Mouse (Mus musculus) kidney, embryonic 16.5 days (tissue): ENCODE data around the gene Fam71d. TPM values are rescaled to one million over a fixed set of nuclear protein-coding genes. Genes with fewer than 3 reads are reported as not detected.

Source experiments
- ATAC-seq: fragments of 200-750 bp; cut with Nextera tagmentation; 2 replicates; pipeline ENCODE4 v1.8.0; 2017; ENCODE audit warnings: moderate TSS enrichment; ENCODE audit not compliant: low FRiP score, low TSS enrichment
- H3K27ac ChIP-seq: fragments of 300-500 bp; sonication (generic); 2 replicates; pipeline ENCODE4 v1.5.1; 2014; ENCODE audit warnings: low read length
- H3K27me3 ChIP-seq: fragments of 300-500 bp; sonication (generic); 2 replicates; pipeline ENCODE4 v1.6.1; 2014; ENCODE audit warnings: low read length, control low read depth, mixed read lengths; ENCODE audit not compliant: insufficient read depth
- H3K36me3 ChIP-seq: fragments of 300-500 bp; sonication (generic); 2 replicates; pipeline ENCODE4 v1.6.1; 2014; ENCODE audit warnings: low read length, control low read depth, mixed read lengths; ENCODE audit not compliant: insufficient read depth
- H3K4me1 ChIP-seq: fragments of 300-500 bp; sonication (generic); 2 replicates; pipeline ENCODE4 v1.6.1; 2014; ENCODE audit warnings: low read length, control low read depth, mixed read lengths; ENCODE audit not compliant: insufficient read depth
- H3K4me2 ChIP-seq: fragments of 300-500 bp; sonication (generic); replicated peaks from 2 replicates; pipeline ENCODE4 v1.6.1; 2014; ENCODE audit warnings: low read depth, low read length
- H3K4me3 ChIP-seq: fragments of 300-500 bp; sonication (generic); 2 replicates; pipeline ENCODE4 v1.5.1; 2014; ENCODE audit warnings: mild to moderate bottlenecking, low read length
- H3K9ac ChIP-seq: fragments of 300-500 bp; sonication (generic); replicated peaks from 2 replicates; pipeline ENCODE4 v1.6.1; 2014; ENCODE audit warnings: low read length
- H3K9me3 ChIP-seq: fragments of 300-500 bp; sonication (generic); 2 replicates; pipeline ENCODE4 v1.6.1; 2016; ENCODE audit warnings: low read length, control low read depth
- WGBS: fragments of 180-500 bp; shearing (Covaris S2); extraction: QIAGEN DNeasy Blood & Tissue Kit; methylation state at CpG from one replicate; pipeline ENCODE4 v1.1.7; 2014; 5-methylcytosine and 5-hydroxymethylcytosine counted together
- polyA plus RNA-seq: library from polyadenylated mRNA; unstranded; fragments of >200 nt; fragmentation: Nextera tagmentation; extraction: Ambion mirVana; gene quantifications from 2 replicates; pipeline ENCODE4 v1.2.1, GENCODE M21; 2015

Gene Fam71d
- polyA plus RNA-seq, 1 experiment from 2014 or later: not detected

GRCm38 (mm10) chr12:78693281-78693680 lies 1.9 kb downstream of the Fam71d start:
- no peaks in the 10 kb centered on the region for H3K36me3 ChIP-seq
- ATAC-seq: no peak
- no peak overlapping the region for H3K9ac ChIP-seq
- no peaks in the 10 kb centered on the region for H3K27me3 ChIP-seq
- H3K9me3 ChIP-seq: no peaks in the 10 kb centered on the region
- H3K4me2 ChIP-seq: no peak overlapping the region
- H3K27ac ChIP-seq: no peak overlapping the region
- no peak overlapping the region for H3K4me3 ChIP-seq
- no peaks in the 10 kb centered on the region for H3K4me1 ChIP-seq
- WGBS: 83% methylated on average over 2 of the region's 2 CpGs

- no peaks in the 10 kb centered on the region for H3K4me1 ChIP-seq
- no peak overlapping the region for H3K27ac ChIP-seq
- H3K4me2 ChIP-seq: no peak overlapping the region
- no peaks in the 10 kb centered on the region for H3K9me3 ChIP-seq
- no peak overlapping the region for H3K9ac ChIP-seq
- no peaks in the 10 kb centered on the region for H3K36me3 ChIP-seq
- WGBS: 77% methylated on average over 2 of the region's 2 CpGs
- no peak overlapping the region for H3K4me3 ChIP-seq
- no peak for ATAC-seq
- H3K27me3 ChIP-seq: no peaks in the 10 kb centered on the region
Measured at GRCm38 (mm10) chr12:78717783-78718182, 26.4 kb downstream of the Fam71d start.

- peak; percentile 69; the same call in 1 of the 2 replicates for ATAC-seq
- Histone ChIP-seq H3K4me2 (no peak overlapping the region), H3K27ac (no peak overlapping the region), H3K27me3 (no peaks in the 10 kb centered on the region), H3K36me3 (no peaks in the 10 kb centered on the region), H3K4me1 (no peaks in the 10 kb centered on the region), H3K4me3 (no peak overlapping the region), H3K9me3 (no peaks in the 10 kb centered on the region), H3K9ac (no peak overlapping the region)
- WGBS: 43% methylated on average over 4 of the region's 4 CpGs
Measured at GRCm38 (mm10) chr12:78727723-78728122, 36.4 kb downstream of the Fam71d start.

- ATAC-seq: no peak
- Histone ChIP-seq H3K36me3 (no peaks in the 10 kb centered on the region), H3K4me1 (no peaks in the 10 kb centered on the region), H3K27me3 (no peaks in the 10 kb centered on the region), H3K9ac (no peak overlapping the region), H3K9me3 (no peaks in the 10 kb centered on the region), H3K27ac (no peak overlapping the region), H3K4me2 (no peak overlapping the region), H3K4me3 (no peak overlapping the region)
- 58% methylated on average over 2 of the region's 2 CpGs for WGBS
Measured at GRCm38 (mm10) chr12:78739633-78740032, 48.3 kb downstream of the Fam71d start.

- WGBS: 84% methylated on average over 2 of the region's 2 CpGs
- no peaks in the 10 kb centered on the region for H3K9me3 ChIP-seq
- H3K4me2 ChIP-seq: no peak overlapping the region
- H3K36me3 ChIP-seq: no peaks in the 10 kb centered on the region
- no peak for ATAC-seq
- no peak overlapping the region for H3K27ac ChIP-seq
- H3K4me1 ChIP-seq: no peaks in the 10 kb centered on the region
- H3K27me3 ChIP-seq: no peaks in the 10 kb centered on the region
- no peak overlapping the region for H3K9ac ChIP-seq
- H3K4me3 ChIP-seq: no peak overlapping the region
Measured at GRCm38 (mm10) chr12:78740289-78740688, 49.0 kb downstream of the Fam71d start.

- peaks cover 3% of the 10 kb centered on the region for H3K27me3 ChIP-seq
- H3K4me3 ChIP-seq: no peak overlapping the region
- H3K9me3 ChIP-seq: no peaks in the 10 kb centered on the region
- ATAC-seq: no peak
- WGBS: 73% methylated on average over 6 of the region's 6 CpGs
- H3K9ac ChIP-seq: no peak overlapping the region
- H3K36me3 ChIP-seq: no peaks in the 10 kb centered on the region
- no peak overlapping the region for H3K27ac ChIP-seq
- H3K4me2 ChIP-seq: no peak overlapping the region
- H3K4me1 ChIP-seq: 0 out of 2 replicates have a peak, but pooled peaks cover 5% of the 10 kb centered on the region
Measured at GRCm38 (mm10) chr12:78746226-78746625, 54.9 kb downstream of the Fam71d start.

GRCm38 (mm10) chr12:78747406-78747805 lies 56.1 kb downstream of the Fam71d start:
- H3K4me2 ChIP-seq: peak overlapping the region; percentile 99; the same call in 1 of the 2 replicates

GRCm38 (mm10) chr12:78748113-78748512 lies 56.8 kb downstream of the Fam71d start:
- Histone ChIP-seq H3K4me2 (peak overlapping the region; percentile 99), H3K4me1 (0 out of 2 replicates have a peak, but pooled peaks cover 5% of the 10 kb centered on the region), H3K27ac (peak overlapping the region; percentile 81), H3K9ac (peak overlapping the region; percentile 85), H3K4me3 (peak overlapping the region; percentile 83), H3K27me3 (peaks cover 3% of the 10 kb centered on the region), H3K9me3 (no peaks in the 10 kb centered on the region), H3K36me3 (no peaks in the 10 kb centered on the region)
- ATAC-seq: peak; percentile 28
- 0% methylated on average over 10 of the region's 10 CpGs for WGBS

More at GRCm38 (mm10) chr12:78747406-78747805, 56.1 kb downstream of the Fam71d start:
- H3K9me3 ChIP-seq: no peaks in the 10 kb centered on the region
- no peak overlapping the region for H3K9ac ChIP-seq
- peaks cover 3% of the 10 kb centered on the region for H3K27me3 ChIP-seq
- WGBS: 76% methylated on average over 1 of the region's 1 CpGs
- no peak for ATAC-seq
- H3K27ac ChIP-seq: no peak overlapping the region
- no peak overlapping the region for H3K4me3 ChIP-seq
- 0 out of 2 replicates have a peak, but pooled peaks cover 5% of the 10 kb centered on the region for H3K4me1 ChIP-seq
- no peaks in the 10 kb centered on the region for H3K36me3 ChIP-seq

- under 1% methylated on average over 77 of the region's 98 CpGs for WGBS
- H3K36me3 ChIP-seq: no peaks in the 10 kb centered on the region
- H3K9ac ChIP-seq: peak within 1 kb of the TSS; percentile 94
- peak; percentile 100 for ATAC-seq
- H3K4me2 ChIP-seq: peak within 1 kb of the TSS; percentile 99
- H3K9me3 ChIP-seq: no peaks in the 10 kb centered on the region
- H3K4me3 ChIP-seq: peak within 1 kb of the TSS; percentile 83
- H3K27ac ChIP-seq: peak within 1 kb of the TSS; percentile 97
- H3K27me3 ChIP-seq: peaks cover 3% of the 10 kb centered on the region
- 0 out of 2 replicates have a peak, but pooled peaks cover 5% of the 10 kb centered on the region for H3K4me1 ChIP-seq
Measured at GRCm38 (mm10) chr12:78748557-78749377, 57.4 kb downstream of the Fam71d start, which contains the start of gene Mpp5. Mpp5 (plus strand) TSS chr12:78748907.

GRCm38 (mm10) chr12:78749378-78749801 lies 58.1 kb downstream of the Fam71d start:
- Histone ChIP-seq H3K4me2 (peak overlapping the region; percentile 99), H3K9ac (peak overlapping the region; percentile 94), H3K9me3 (no peaks in the 10 kb centered on the region), H3K36me3 (no peaks in the 10 kb centered on the region), H3K27me3 (peaks cover 3% of the 10 kb centered on the region), H3K4me3 (peak overlapping the region; percentile 83), H3K27ac (peak overlapping the region; percentile 97), H3K4me1 (0 out of 2 replicates have a peak, but pooled peaks cover 5% of the 10 kb centered on the region)
- WGBS: under 1% methylated on average over 25 of the region's 25 CpGs
- ATAC-seq: peak; percentile 50
